Mouse (Mus musculus): ENCODE measurements around the gene Pqbp1.

- TF ChIP-seq CTCF (conservative IDR thresholded peaks at IDR 0.05; ENCODE audit: insufficient read depth, insufficient read length, low read depth, low read length): no peak
- no peak for TF ChIP-seq POLR2A (IDR thresholded peaks at IDR 0.05; ENCODE audit: low read depth, low read length)
Measured at GRCm38 (mm10) chrX:7945618-7946017, 46.5 kb upstream of the Pqbp1 start.
